Mouse (Mus musculus) liver, adult 2 months (tissue): ENCODE results near the gene Rnf126.

Experiments
- CTCF ChIP-seq: fragments of 200-500 bp; IDR thresholded peaks from 2 replicates; pipeline ENCODE4 v1.5.1; 2011; ENCODE audit warnings: low read depth, low read length, control low read depth
- POLR2A ChIP-seq: fragments of 200-500 bp; IDR thresholded peaks from 2 replicates; pipeline ENCODE4 v1.6.1; 2011; ENCODE audit warnings: low read length, control low read depth; ENCODE audit not compliant: insufficient read depth; ENCODE audit errors: extremely low read depth

DNA sequence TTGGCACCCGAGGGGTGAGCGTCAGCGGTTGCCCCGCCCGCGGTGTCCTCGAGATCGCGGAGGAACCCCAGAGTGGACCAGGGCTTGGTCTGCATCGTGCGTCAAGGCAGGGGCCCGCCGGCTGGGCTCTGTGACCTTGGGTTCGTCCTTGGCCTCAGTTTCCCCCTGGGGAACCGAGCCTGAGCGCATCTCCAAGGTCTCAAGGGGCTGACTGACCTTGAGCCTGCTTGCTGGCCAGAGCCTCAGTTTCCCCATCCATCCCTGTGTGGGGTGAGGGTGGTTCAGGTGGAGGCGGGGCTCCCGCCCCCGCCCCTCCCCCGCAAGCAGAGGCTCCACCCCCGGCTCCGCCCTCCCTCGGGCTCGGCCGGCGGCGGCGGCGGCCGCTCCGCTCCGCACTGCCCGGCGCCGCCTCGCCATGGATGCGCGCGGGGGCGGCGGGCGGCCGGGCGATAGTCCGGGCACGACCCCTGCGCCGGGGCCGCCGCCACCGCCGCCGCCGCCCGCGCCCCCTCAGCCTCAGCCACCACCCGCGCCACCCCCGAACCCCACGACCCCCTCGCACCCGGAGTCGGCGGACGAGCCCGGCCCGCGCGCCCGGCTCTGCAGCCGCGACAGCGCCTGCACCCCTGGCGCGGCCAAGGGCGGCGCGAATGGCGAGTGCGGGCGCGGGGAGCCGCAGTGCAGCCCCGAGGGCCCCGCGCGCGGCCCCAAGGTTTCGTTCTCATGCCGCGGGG, 50.3 kb downstream of the Rnf126 start, which contains the start of gene Hcn2:
- TF ChIP-seq CTCF (no peak), POLR2A (no peak)
